Mouse (Mus musculus) heart, embryonic 11.5 days (tissue): ENCODE measurements around the gene Rccd1. TPM values are rescaled to one million over a fixed set of nuclear protein-coding genes. Genes with fewer than 3 reads are reported as not detected.

Experiments used
- ATAC-seq: fragments of 200-750 bp; cut with Nextera tagmentation; replicated peaks from 2 replicates; pipeline ENCODE4 v1.8.0; 2017; ENCODE audit warnings: moderate library complexity; ENCODE audit not compliant: insufficient number of reproducible peaks, low FRiP score, low TSS enrichment
- H3K27ac ChIP-seq: fragments of 300-500 bp; sonication (generic); 2 replicates; pipeline ENCODE4 v1.5.1; 2014; ENCODE audit warnings: mild to moderate bottlenecking, low read depth, low read length
- H3K27me3 ChIP-seq: fragments of 300-500 bp; sonication (generic); 2 replicates; pipeline ENCODE4 v1.6.1; 2014; ENCODE audit warnings: mild to moderate bottlenecking, low read length, mixed read lengths; ENCODE audit not compliant: control insufficient read depth, insufficient read depth
- H3K36me3 ChIP-seq: fragments of 300-500 bp; sonication (generic); 2 replicates; pipeline ENCODE4 v1.6.1; 2014; ENCODE audit warnings: mild to moderate bottlenecking, low read length, moderate library complexity, mixed read lengths; ENCODE audit not compliant: control insufficient read depth, insufficient read depth
- H3K4me1 ChIP-seq: fragments of 300-500 bp; sonication (generic); 2 replicates; pipeline ENCODE4 v1.6.1; 2014; ENCODE audit warnings: low read length; ENCODE audit not compliant: control insufficient read depth, insufficient read depth
- H3K4me2 ChIP-seq: fragments of 300-500 bp; sonication (generic); 2 replicates; pipeline ENCODE4 v1.6.1; 2014; ENCODE audit warnings: mild to moderate bottlenecking, moderate library complexity
- H3K4me3 ChIP-seq: fragments of 300-500 bp; sonication (generic); 2 replicates; pipeline ENCODE4 v1.5.1; 2014; ENCODE audit warnings: low read depth, low read length
- H3K9ac ChIP-seq: fragments of 300-500 bp; sonication (generic); 2 replicates; pipeline ENCODE4 v1.6.1; 2014; ENCODE audit warnings: mild to moderate bottlenecking, low read depth, low read length, moderate library complexity
- H3K9me3 ChIP-seq: fragments of 300-500 bp; sonication (generic); replicated peaks from 2 replicates; pipeline ENCODE4 v1.6.1; 2016; ENCODE audit warnings: low read length; ENCODE audit not compliant: control insufficient read depth
- WGBS: fragments of 180-500 bp; shearing (Covaris S2); extraction: QIAGEN DNeasy Blood & Tissue Kit; methylation state at CpG from one replicate; pipeline ENCODE4 v1.1.7; 2014; ENCODE audit not compliant: insufficient replicate concordance; 5-methylcytosine and 5-hydroxymethylcytosine counted together
- polyA plus RNA-seq: library from polyadenylated mRNA; unstranded; fragments of >200 nt; fragmentation: Nextera tagmentation; extraction: Ambion mirVana; gene quantifications from 2 replicates; pipeline ENCODE4 v1.2.1, GENCODE M21; 2014

Rccd1 gene
- polyA plus RNA-seq, 1 experiment from 2014 or later: 8.9 TPM

- no peaks in the 10 kb centered on the region for H3K9me3 ChIP-seq
- H3K9ac ChIP-seq: no peak overlapping the region
- no peak overlapping the region for H3K4me3 ChIP-seq
- no peaks in the 10 kb centered on the region for H3K27me3 ChIP-seq
- H3K4me2 ChIP-seq: no peak overlapping the region
- 78% methylated on average over 7 of the region's 7 CpGs for WGBS
- no peak overlapping the region for H3K27ac ChIP-seq
- H3K4me1 ChIP-seq: no peaks in the 10 kb centered on the region
- no peak for ATAC-seq
- peaks cover 63% of the 10 kb centered on the region for H3K36me3 ChIP-seq
Measured at GRCm38 (mm10) chr7:80310771-80311170, 13.5 kb downstream of the Rccd1 start.

GRCm38 (mm10) chr7:80307766-80308165 is 16.5 kb downstream of the Rccd1 start:
- 88% methylated on average over 3 of the region's 3 CpGs for WGBS
- Histone ChIP-seq H3K27ac (no peak overlapping the region), H3K4me2 (no peak overlapping the region), H3K4me1 (no peaks in the 10 kb centered on the region), H3K36me3 (peaks cover 55% of the 10 kb centered on the region), H3K9ac (no peak overlapping the region), H3K4me3 (no peak overlapping the region), H3K27me3 (no peaks in the 10 kb centered on the region), H3K9me3 (no peaks in the 10 kb centered on the region)
- no peak for ATAC-seq

DNA sequence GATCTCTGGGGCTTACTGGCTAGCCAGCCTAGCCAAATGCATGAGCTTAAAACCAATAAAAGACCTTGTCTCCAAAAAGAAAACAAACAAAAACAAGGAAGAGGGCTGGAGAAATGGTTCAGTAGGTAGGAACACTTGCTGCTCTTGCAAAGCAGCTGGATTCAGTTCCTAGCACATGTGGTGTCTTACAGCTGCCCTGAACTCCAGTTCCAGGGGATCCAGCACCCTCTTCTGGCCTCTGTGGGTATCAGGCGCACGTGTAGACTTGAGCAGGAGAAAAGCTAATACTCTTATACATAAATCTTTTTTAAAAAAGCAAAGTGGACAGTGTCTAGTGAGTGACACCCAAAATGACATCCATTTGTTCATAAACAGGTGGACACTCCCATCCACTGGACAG is 22.7 kb downstream of the Rccd1 start:
- Histone ChIP-seq H3K4me1 (no peaks in the 10 kb centered on the region), H3K9me3 (no peaks in the 10 kb centered on the region), H3K4me2 (no peak overlapping the region), H3K27me3 (no peaks in the 10 kb centered on the region), H3K4me3 (no peak overlapping the region), H3K9ac (no peak overlapping the region), H3K27ac (no peak overlapping the region), H3K36me3 (peaks cover 34% of the 10 kb centered on the region)
- no peak for ATAC-seq
- 93% methylated on average over 2 of the region's 2 CpGs for WGBS

DNA sequence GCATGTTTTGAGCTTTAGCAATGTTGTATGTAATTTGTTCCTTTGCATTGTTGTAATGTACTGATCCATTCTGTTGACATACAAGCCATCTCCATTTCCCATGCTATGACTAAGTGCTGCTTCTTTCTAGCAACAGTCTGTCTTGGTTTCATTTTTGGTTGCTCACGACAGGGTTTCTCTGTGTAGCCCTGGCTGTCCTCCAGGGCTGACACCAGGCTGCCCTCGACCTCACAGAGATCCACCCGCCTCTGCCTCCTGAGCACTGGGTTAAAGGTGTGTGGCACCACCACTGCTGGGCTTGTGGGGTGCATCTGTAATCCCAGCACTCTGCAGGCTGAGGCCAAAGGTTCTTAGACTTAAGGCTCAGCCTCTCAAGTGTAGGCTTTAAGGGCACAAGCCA is 24.7 kb downstream of the Rccd1 start:
- Histone ChIP-seq H3K4me3 (no peak overlapping the region), H3K9ac (no peak overlapping the region), H3K27ac (no peak overlapping the region), H3K4me2 (no peak overlapping the region), H3K9me3 (no peaks in the 10 kb centered on the region), H3K4me1 (peaks cover 7% of the 10 kb centered on the region; the same call in 1 of the 2 replicates), H3K36me3 (peaks cover 20% of the 10 kb centered on the region), H3K27me3 (no peaks in the 10 kb centered on the region)
- ATAC-seq: no peak
- 89% methylated on average over 3 of the region's 3 CpGs for WGBS

- no peaks in the 10 kb centered on the region for H3K9me3 ChIP-seq
- 94% methylated on average over 4 of the region's 4 CpGs for whole genome bisulfite sequencing
- H3K36me3 ChIP-seq: peaks cover 14% of the 10 kb centered on the region
- H3K4me2 ChIP-seq: no peak overlapping the region
- peaks cover 8% of the 10 kb centered on the region; the same call in 1 of the 2 replicates for H3K4me1 ChIP-seq
- ATAC-seq: no peak
- no peak overlapping the region for H3K9ac ChIP-seq
- H3K27me3 ChIP-seq: no peaks in the 10 kb centered on the region
- no peak overlapping the region for H3K4me3 ChIP-seq
- no peak overlapping the region for H3K27ac ChIP-seq
Measured at GRCm38 (mm10) chr7:80298754-80299153, 25.5 kb downstream of the Rccd1 start.

DNA sequence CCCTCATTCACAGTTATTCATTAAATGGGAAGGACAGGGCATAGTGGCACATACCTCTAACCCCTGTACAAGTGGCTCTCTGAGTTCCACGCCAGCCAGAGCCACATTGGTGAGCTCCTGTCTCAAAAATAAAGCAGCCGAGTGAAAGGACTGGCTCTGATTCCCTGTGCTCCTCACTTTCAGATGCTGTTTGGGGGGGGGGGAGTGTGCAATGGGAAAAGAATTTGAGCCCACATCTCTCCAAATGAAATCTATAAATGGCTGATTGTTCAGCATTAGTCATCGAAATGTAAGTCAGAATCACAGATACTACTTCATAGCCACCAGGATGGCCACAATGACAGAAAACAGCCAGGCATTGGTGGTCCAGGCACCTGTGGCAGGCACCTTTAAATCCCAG is 27.2 kb downstream of the Rccd1 start:
- peaks cover 9% of the 10 kb centered on the region; the same call in 1 of the 2 replicates for H3K4me1 ChIP-seq
- no peak overlapping the region for H3K27ac ChIP-seq
- H3K9ac ChIP-seq: no peak overlapping the region
- no peak overlapping the region for H3K4me2 ChIP-seq
- H3K4me3 ChIP-seq: no peak overlapping the region
- no peak for ATAC-seq
- H3K27me3 ChIP-seq: no peaks in the 10 kb centered on the region
- no peaks in the 10 kb centered on the region for H3K9me3 ChIP-seq
- peaks cover 7% of the 10 kb centered on the region for H3K36me3 ChIP-seq
- WGBS: 86% methylated on average over 3 of the region's 3 CpGs

DNA sequence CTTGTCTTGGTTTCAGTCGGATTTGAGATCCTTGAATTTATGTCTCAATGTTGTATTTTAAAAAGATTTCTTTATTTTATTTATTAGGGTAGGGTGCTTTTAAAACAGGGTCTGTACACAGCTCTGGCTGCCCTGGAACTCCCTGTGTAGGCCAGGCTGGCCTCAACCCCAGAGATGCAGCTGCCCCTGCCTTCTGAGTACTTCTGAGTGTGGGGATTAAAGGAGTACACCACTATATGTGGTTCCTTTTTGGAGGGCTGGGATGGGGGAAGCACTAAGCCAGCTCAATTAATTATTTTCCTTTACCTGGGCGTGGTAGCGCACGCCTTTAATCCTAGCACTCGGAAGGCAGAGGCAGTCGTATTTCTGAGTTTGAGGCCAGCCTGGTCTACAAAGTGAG is 27.8 kb downstream of the Rccd1 start:
- Histone ChIP-seq H3K27me3 (no peaks in the 10 kb centered on the region), H3K9ac (0 out of 2 replicates have a peak overlapping the region, but pooled peaks have one; percentile 43), H3K9me3 (no peaks in the 10 kb centered on the region), H3K4me2 (no peak overlapping the region), H3K4me1 (peaks cover 9% of the 10 kb centered on the region; the same call in 1 of the 2 replicates), H3K27ac (no peak overlapping the region), H3K4me3 (0 out of 2 replicates have a peak overlapping the region, but pooled peaks have one; percentile 76), H3K36me3 (peaks cover 3% of the 10 kb centered on the region; the same call in 1 of the 2 replicates)
- WGBS: 95% methylated on average over 6 of the region's 6 CpGs
- ATAC-seq: no peak

DNA sequence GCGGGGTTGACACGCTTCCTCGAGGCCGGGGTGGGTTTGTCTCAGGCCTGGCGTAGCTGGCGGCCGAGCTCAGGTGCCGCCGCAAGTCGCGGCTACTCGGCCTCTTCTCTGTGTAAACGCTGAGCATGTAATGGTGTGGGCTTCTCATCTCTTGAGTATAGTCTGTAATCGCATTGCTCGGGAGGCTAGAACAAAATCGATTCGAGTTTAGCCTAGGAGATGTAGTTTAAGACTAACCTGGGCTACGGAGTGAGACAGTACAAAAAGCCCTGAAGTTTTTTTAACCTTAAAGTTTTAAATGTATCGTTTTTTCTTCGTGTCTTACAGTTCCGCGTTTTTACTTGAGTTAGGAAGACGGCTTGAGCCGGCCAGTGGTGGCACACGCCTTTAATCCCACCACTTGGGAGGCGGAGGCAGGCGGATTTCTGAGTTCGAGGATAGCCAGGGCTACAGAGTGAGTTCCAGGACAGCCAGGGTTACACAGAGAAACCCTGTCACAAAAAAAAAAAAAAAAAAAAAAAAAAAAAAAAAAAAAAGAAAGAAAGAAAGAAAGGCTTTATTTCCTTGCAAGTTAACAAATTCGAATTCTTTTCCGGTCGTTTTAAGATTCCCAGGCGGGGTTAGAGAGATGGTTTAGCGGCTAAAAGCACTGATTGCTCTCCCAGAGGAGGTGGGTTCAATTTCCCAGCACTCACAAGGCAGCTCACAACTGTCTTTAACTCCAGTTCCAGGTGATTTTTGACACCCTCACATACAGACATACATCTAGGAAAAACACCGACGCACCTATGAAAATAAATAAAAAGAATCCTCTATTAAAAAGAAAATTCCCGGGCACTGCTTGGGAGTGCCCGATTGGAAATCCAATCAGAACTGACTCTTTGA is 29.2 kb downstream of the Rccd1 start:
- H3K9me3 ChIP-seq: no peaks in the 10 kb centered on the region
- 9% methylated on average over 37 of the region's 37 CpGs for WGBS
- peak; percentile 44 for ATAC-seq
- peak overlapping the region; percentile 87 for H3K9ac ChIP-seq
- H3K4me3 ChIP-seq: peak overlapping the region; percentile 76
- no peaks in the 10 kb centered on the region for H3K27me3 ChIP-seq
- peak overlapping the region; percentile 57 for H3K4me2 ChIP-seq
- H3K27ac ChIP-seq: peak overlapping the region; percentile 81
- peaks cover 9% of the 10 kb centered on the region; the same call in 1 of the 2 replicates for H3K4me1 ChIP-seq
- peaks cover 3% of the 10 kb centered on the region; the same call in 1 of the 2 replicates for H3K36me3 ChIP-seq
